Mouse (Mus musculus) stomach, postnatal 0 days (tissue): ENCODE measurements around the gene Gse1. TPM values are rescaled to one million over a fixed set of nuclear protein-coding genes. Genes with fewer than 3 reads are reported as not detected.
A peak's percentile ranks its signal among the peaks of the same experiment; 100 is the strongest.

Experiments used
- ATAC-seq: fragments of 200-750 bp; cut with Nextera tagmentation; 2 replicates; pipeline ENCODE4 v1.8.0; 2017; ENCODE audit not compliant: low FRiP score, low TSS enrichment
- DNase-seq: peaks from one replicate; pipeline ENCODE4 v3.0.0-alpha.2; 2016; ENCODE audit warnings: low spot score
- H3K27ac ChIP-seq: fragments of 300-500 bp; sonication (generic); replicated peaks from 2 replicates; pipeline ENCODE4 v1.5.1; 2014; ENCODE audit warnings: mild to moderate bottlenecking, control low read depth
- H3K27me3 ChIP-seq: fragments of 300-500 bp; sonication (generic); 2 replicates; pipeline ENCODE4 v1.6.1; 2014; ENCODE audit warnings: low read length; ENCODE audit not compliant: control insufficient read depth, insufficient read depth
- H3K36me3 ChIP-seq: fragments of 300-500 bp; sonication (generic); 2 replicates; pipeline ENCODE4 v1.6.1; 2014; ENCODE audit warnings: low read length, mixed read lengths; ENCODE audit not compliant: control insufficient read depth, insufficient read depth
- H3K4me1 ChIP-seq: fragments of 300-500 bp; sonication (generic); replicated peaks from 2 replicates; pipeline ENCODE4 v1.6.1; 2014; ENCODE audit warnings: antibody characterized with exemption; ENCODE audit not compliant: control insufficient read depth, insufficient read depth
- H3K4me2 ChIP-seq: fragments of 300-500 bp; sonication (generic); replicated peaks from 2 replicates; pipeline ENCODE4 v1.6.1; 2014; ENCODE audit warnings: low read depth, mild to moderate bottlenecking, control low read depth, moderate library complexity
- H3K4me3 ChIP-seq: fragments of 300-500 bp; sonication (generic); 2 replicates; pipeline ENCODE4 v1.5.1; 2014; ENCODE audit warnings: low read depth, low read length, control low read depth
- H3K9ac ChIP-seq: fragments of 300-500 bp; sonication (generic); 2 replicates; pipeline ENCODE4 v1.6.1; 2014; ENCODE audit warnings: mild to moderate bottlenecking, low read length, control low read depth, mixed read lengths
- H3K9me3 ChIP-seq: fragments of 300-500 bp; sonication (generic); 2 replicates; pipeline ENCODE4 v1.6.1; 2016; ENCODE audit warnings: low read length; ENCODE audit not compliant: control insufficient read depth
- CTCF ChIP-seq: IDR thresholded peaks from 2 replicates; pipeline ENCODE4 v1.5.1; 2016; ENCODE audit warnings: antibody characterized with exemption, low read depth, mild to moderate bottlenecking, moderate library complexity
- EP300 ChIP-seq: optimal IDR thresholded peaks from 2 replicates; pipeline ENCODE3; 2016; ENCODE audit warnings: antibody characterized with exemption
- WGBS: fragments of 180-500 bp; shearing (Covaris S2); extraction: QIAGEN DNeasy Blood & Tissue Kit; methylation state at CpG from one replicate; pipeline ENCODE4 v1.1.7; 2014; 5-methylcytosine and 5-hydroxymethylcytosine counted together
- polyA plus RNA-seq: library from polyadenylated mRNA; unstranded; fragments of >200 nt; fragmentation: Nextera tagmentation; extraction: Ambion mirVana; gene quantifications from 2 replicates; pipeline ENCODE4 v1.2.1, GENCODE M21; 2015

The Gse1 gene
- polyA plus RNA-seq, 1 experiment from 2014 or later: 6.4 TPM

GRCm38 (mm10) chr8:120618110-120618509 is 389.9 kb downstream of the Gse1 start:
- H3K4me1 ChIP-seq: no peaks in the 10 kb centered on the region
- 4% methylated on average over 6 of the region's 6 CpGs for WGBS
- H3K9me3 ChIP-seq: no peaks in the 10 kb centered on the region
- H3K27me3 ChIP-seq: no peaks in the 10 kb centered on the region
- no peak overlapping the region for H3K9ac ChIP-seq
- H3K4me2 ChIP-seq: no peak overlapping the region
- TF ChIP-seq CTCF (peak; percentile 92), EP300 (no peak)
- H3K4me3 ChIP-seq: no peak overlapping the region
- H3K36me3 ChIP-seq: no peaks in the 10 kb centered on the region
- DNase-seq (peak; percentile 78), ATAC-seq (peak; percentile 30; the same call in 1 of the 2 replicates)
- H3K27ac ChIP-seq: no peak overlapping the region

- Histone ChIP-seq H3K9me3 (no peaks in the 10 kb centered on the region), H3K36me3 (no peaks in the 10 kb centered on the region), H3K9ac (no peak overlapping the region), H3K4me3 (no peak overlapping the region), H3K4me1 (no peaks in the 10 kb centered on the region), H3K4me2 (no peak overlapping the region), H3K27me3 (no peaks in the 10 kb centered on the region), H3K27ac (no peak overlapping the region)
- TF ChIP-seq CTCF (no peak), EP300 (no peak)
- no peak for ATAC-seq
- 76% methylated on average over 11 of the region's 11 CpGs for WGBS
- DNase-seq: no peak
Observed at GRCm38 (mm10) chr8:120619235-120620180, 391.3 kb downstream of the Gse1 start.

DNA sequence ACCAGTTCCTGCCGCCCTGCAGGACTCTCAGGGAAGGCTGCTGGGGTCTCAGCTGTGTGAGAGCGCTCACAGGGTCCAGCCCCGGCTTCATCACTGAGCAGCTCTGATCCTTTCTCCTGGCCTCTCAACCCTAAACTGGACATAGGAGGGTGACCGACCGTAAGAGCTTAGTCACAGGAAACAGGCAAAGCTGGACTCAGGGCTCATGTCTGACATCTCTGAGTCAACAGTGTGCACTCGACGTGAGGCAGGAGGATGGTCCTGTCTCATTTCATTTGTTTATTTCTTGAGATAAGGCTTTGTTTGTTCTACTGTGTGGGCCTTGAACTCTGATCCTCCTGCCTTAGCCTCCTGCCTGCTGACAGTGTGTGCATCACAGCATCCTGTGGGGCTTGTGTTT is 392.2 kb downstream of the Gse1 start:
- Histone ChIP-seq H3K4me1 (no peaks in the 10 kb centered on the region), H3K4me2 (no peak overlapping the region), H3K36me3 (no peaks in the 10 kb centered on the region), H3K4me3 (no peak overlapping the region), H3K9me3 (no peaks in the 10 kb centered on the region), H3K27ac (no peak overlapping the region), H3K9ac (no peak overlapping the region), H3K27me3 (no peaks in the 10 kb centered on the region)
- ATAC-seq (no peak), DNase-seq (no peak)
- WGBS: 51% methylated on average over 7 of the region's 7 CpGs
- TF ChIP-seq EP300 (no peak), CTCF (no peak)

GRCm38 (mm10) chr8:120622161-120622560 is 393.9 kb downstream of the Gse1 start:
- Histone ChIP-seq H3K4me2 (no peak overlapping the region), H3K36me3 (no peaks in the 10 kb centered on the region), H3K27me3 (no peaks in the 10 kb centered on the region), H3K4me1 (no peaks in the 10 kb centered on the region), H3K4me3 (no peak overlapping the region), H3K9me3 (no peaks in the 10 kb centered on the region), H3K27ac (no peak overlapping the region), H3K9ac (no peak overlapping the region)
- 68% methylated on average over 14 of the region's 14 CpGs for WGBS
- no peak for TF ChIP-seq EP300
- no peak for TF ChIP-seq CTCF
- DNase-seq (no peak), ATAC-seq (no peak)

GRCm38 (mm10) chr8:120623608-120624007 is 395.4 kb downstream of the Gse1 start:
- Histone ChIP-seq H3K36me3 (no peaks in the 10 kb centered on the region), H3K9ac (no peak overlapping the region), H3K27me3 (no peaks in the 10 kb centered on the region), H3K4me1 (no peaks in the 10 kb centered on the region), H3K4me2 (no peak overlapping the region), H3K4me3 (no peak overlapping the region), H3K27ac (no peak overlapping the region), H3K9me3 (no peaks in the 10 kb centered on the region)
- DNase-seq (no peak), ATAC-seq (no peak)
- TF ChIP-seq EP300: no peak
- no peak for TF ChIP-seq CTCF
- WGBS: 41% methylated on average over 2 of the region's 2 CpGs

- TF ChIP-seq EP300 (no peak), CTCF (no peak)
- 62% methylated on average over 11 of the region's 11 CpGs for WGBS
- no peak for ATAC-seq
- Histone ChIP-seq H3K36me3 (no peaks in the 10 kb centered on the region), H3K9me3 (no peaks in the 10 kb centered on the region), H3K27ac (no peak overlapping the region), H3K4me3 (no peak overlapping the region), H3K9ac (no peak overlapping the region), H3K4me2 (no peak overlapping the region), H3K27me3 (no peaks in the 10 kb centered on the region), H3K4me1 (no peaks in the 10 kb centered on the region)
- DNase-seq: no peak
Observed at GRCm38 (mm10) chr8:120626461-120626860, 398.2 kb downstream of the Gse1 start.
